Mouse (Mus musculus): ENCODE measurements around the gene Ano6.
"Not testable (repeated sequence)": the region's sequence is repeated elsewhere in the genome, so short reads cannot be mapped to it uniquely, and the experiment has no call there.

Gene Ano6

DNA sequence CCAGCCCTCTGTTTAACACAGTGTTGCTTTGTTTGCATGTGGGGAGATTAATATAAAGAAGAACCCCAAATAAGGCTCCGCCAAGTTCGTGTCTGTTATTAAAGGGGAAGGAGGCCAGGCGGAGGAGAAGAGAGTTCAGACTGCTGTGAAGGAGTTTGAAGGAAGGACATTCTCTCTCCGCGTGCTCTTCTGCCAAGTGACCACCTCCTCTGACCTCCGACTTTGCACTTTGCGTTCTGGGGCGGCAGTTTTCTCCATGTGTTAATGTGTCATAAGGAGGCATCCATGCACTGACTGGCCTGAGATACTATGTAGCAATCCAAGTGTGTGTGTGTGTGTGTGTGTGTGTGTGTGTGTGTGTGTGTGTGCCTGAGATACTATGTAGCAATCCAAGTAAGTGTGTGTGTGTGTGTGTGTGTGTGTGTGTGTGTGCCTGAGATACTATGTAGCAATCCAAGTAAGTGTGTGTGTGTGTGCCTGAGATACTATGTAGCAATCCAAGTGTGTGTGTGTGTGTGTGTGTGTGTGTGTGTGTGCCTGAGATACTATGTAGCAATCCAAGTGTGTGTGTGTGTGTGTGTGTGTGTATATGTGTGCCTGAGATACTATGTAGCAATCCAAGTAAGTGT lies 37.5 kb downstream of the Ano6 start:
- DNase-seq, result not testable (repeated sequence)

DNA sequence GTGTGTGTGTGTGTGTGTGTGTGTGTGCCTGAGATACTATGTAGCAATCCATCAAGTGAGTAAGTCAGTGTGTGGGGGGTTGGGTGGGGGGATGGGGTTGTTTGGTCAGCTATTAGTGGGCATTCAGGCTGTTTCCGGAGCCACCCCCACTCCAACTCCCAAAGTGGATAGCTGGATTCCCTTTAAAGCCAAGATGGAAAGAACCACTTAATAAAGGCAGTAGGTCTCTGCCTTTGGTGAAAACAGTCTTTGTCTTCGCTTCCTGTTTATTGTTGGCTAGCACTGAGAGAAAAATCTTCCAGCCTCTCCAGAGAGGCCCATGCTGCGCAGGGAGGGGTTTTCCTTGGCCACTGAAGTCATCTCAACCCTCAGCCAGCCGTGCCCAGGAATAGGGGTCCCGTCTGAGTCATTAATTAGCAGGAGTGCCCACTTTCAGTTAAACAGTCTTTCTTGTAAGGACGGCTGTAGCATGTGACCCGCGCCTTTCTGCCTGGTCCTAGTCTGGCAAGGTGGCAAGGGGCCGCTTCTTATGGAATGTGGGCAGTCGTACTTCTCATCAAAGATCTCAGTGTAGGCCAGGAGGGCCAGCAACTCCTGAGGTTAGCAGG lies 38.1 kb downstream of the Ano6 start:
- DNase-seq, result no peak

DNA sequence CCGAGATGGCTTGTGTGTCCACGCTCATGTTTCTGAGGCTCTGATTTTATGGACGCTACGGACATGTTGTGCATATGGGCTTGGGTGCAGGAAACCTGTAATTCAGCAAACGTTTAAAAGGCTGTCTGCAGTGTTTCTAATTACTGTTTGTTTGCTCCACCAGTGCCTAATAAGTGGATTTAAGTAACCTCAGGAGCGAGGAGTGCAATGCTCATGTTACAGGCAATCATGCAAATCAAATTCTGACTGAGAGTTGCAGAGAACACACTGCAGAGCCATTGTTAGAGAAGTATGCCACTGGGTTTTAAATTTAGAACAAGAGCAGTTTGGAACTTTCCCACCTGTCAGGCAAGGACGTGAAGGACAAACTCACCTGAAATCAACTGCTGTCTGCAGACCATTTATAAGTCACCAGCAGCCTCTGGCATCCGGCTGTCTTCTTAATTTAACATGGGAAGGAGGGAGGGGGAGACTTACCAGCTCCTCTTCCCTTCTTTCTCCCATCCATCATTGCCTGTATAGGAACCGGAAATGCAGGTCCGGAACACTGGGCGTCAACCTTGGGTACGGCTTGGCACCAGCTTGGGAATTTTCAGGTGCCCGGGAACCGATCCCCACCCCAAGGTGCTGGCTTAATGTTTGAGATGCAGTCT lies 39.0 kb downstream of the Ano6 start:
- no peak for DNase-seq

DNA sequence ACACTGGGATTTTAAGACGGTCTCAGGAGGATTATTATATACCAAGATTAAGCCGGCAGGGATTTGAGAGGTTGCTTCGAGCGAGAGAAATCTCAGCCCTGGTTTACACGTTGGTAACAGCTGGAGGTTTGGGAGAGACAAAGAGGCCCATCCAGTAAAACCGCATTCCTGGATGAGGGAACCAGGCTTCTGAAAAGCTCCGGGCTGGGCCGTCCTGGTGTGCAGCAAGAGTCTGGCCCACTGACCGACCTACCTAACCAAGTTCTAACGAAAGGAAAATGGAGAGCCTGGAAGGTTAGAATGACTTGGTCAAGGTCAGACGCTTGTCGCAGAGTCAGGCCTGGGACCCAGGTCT lies 39.5 kb downstream of the Ano6 start:
- no peak for DNase-seq

DNA sequence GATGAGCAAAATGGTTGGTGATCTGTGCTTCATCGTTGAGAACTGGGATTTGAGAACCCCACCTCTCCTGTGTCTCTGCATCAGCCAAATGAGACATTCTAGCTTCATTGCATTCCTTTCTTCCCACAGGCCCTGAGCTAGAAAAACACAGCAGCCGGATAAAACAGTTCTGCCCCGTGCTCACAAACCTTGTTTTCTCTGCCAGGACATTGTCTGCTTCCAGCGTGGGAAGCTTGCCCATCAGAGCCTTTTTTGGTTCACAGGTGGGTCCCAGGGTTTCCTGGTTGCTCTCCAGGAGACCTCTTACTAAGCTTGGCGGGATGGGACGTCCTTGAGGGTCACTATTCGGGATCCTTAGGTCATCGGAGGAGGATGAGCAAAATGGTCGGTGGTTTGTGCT lies 42.6 kb downstream of the Ano6 start:
- DNase-seq, result no peak

DNA sequence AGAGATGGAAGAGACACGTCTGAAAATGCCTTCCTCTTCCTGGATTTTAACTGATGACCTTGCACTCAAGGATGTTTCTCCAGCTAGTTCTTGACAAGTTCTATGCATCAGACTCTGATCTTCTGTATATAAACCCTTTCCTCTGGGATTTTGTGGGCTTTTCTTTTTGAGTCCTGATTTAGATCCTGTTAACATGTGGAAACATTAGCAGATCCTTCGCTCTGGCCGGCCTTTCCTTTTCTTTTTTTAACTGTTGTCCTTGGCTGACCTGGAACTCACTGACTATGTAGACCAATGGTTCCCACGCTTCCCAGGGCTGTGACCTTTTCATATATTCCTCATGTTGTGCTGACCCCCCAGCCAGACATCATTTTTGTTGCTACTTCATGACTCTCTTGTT lies 45.4 kb downstream of the Ano6 start:
- no peak for DNase-seq

DNA sequence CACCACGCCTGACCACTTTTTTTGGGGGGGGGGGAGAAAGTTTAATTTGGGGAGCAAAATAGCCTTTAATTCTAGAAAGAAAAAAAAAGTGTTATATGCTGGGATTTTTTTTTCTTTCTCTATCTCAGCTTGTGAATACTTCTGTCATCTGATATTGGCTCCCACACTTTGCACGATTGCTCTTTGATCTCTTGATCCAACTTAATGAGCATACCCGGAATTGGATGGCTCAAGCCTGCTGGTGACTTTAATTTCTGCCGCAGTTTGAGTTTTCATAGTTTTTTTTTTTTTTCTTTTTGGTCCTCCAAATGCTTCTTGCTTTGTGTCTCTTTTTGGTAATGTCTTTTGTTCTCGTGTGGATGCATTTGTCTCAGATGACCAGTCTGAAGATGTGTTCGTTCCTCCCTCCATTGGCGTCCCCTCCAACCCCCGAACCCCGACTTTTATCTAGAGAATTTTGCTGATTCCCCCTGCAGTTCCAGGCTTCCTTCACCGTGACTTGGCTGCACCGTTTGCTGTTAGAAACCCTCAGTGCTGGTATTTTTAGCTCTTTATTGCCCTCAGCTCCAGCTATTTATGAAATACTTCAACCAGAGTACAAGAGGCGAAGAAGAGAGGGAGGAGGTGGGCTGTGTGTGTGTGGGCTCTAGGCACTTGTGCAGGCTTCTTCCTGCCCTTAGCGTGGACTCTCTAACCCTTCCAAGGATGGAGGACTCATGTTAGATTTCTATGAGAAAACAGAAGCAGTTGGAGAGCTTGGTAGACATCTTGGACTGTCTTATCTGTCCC lies 46.2 kb downstream of the Ano6 start:
- DNase-seq, result no peak

DNA sequence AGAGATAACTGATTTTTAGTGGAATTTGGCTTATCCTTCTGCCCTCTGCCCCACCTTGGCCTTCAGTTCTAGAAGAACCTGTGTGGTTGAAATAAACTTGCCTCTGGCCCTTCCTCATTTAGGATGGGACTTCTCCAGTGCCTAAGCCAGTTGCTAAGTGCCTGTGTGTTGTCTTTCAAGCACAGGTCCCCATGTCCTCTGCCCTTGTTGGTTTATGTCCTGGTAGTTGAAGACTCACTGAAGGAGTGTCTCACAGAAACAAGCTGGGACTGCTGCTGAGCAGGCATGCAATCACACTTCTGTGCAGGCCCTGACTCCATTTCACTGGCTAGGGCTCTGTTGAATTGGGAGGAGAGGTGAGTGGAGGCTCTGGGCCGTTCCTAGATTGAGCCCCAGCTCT lies 46.9 kb downstream of the Ano6 start:
- no peak for DNase-seq

DNA sequence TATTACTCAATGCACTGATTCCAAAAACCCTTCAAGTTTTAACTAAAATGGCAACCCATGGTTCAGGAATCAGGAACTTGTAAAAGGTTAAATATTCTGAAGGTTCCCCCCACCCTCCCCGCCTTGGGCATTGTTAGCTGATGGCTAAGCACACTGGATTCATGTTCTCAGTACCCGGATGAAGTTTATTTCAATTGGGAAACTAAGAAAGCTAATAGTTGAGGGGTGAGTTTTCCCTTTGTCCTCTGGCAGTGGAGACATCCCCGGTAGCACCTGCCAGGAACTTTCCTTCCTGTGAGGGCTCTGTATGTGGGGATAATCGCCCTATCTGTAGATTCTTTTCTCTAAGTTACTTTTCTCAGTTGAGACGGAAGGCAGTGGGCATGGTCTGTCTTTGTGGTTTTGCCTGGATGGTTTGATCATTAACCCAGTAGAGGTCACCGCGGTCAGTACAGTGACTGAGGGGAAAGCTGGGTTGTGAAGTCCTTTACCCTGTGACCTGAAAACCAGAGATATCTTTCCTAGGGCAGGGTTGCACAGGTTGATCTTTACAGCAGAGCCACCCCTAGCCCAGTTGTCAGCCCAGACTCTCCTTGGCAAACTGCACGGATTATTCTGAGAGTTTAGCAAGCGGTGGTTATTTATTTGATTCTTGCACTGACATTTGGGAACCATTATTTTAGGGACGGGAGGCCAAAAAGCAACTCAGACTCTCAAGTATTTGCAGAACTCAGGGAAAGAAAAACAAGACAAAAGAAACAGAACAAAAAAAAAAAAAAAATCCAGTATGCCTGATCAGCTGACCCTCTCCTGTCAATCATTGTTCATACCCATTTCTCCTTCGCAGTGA lies 47.8 kb downstream of the Ano6 start:
- no peak for DNase-seq

DNA sequence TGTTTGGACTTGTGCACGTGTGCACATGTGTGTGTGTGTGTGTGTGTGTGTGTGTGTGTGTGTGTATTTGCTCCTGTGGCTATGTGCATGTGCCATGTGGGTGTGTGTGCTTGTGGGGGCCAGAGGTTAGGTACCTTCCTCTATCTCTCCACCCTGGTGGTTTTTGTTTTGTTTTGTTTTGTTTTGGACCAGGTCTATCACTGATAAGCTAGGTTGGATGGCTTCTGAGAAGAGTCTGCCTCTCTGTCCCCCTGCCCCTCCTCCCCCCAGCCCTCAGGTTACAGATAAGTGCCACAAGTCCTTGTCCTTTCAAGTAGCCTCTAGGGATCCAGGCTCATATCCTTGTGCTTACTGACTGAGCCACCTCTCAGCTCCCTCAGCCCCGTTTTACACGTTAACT lies 49.1 kb downstream of the Ano6 start:
- DNase-seq, result no peak

DNA sequence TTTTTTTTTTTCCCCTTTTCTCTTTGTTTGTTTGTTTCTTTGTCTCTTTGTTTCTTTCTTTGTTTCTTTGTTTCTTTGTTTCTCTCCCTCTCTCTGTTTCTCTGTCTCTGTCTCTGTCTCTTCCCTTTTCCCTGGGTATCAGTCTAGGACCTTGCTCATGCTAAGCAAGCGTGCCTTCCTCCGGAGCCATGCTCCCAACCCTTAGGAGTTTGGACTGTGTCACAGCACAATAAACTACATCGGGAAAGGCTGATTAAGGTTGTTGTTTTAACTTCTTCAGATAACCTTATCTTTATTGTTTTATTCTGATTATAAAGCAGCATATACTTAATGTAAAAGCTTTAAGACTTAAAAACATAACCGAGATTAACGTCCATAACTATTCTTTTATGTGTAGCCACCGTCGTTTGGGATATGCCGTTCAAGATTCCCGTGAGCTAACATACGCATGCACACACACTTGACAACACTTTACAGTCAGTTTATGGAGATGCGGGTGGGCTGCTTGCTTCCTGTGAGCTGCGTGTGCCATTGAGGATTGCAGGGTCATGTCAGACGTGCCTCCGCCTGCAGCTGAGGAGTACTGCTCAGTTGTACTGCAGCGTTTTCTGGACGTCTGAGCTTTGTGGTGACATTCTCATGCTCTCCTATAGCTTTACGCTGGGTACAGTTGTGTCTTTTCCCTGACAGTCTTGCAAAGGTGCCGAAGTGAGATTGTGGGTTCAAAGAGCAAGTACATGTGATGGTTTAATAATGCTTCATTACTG lies 52.7 kb downstream of the Ano6 start:
- no peak for DNase-seq

DNA sequence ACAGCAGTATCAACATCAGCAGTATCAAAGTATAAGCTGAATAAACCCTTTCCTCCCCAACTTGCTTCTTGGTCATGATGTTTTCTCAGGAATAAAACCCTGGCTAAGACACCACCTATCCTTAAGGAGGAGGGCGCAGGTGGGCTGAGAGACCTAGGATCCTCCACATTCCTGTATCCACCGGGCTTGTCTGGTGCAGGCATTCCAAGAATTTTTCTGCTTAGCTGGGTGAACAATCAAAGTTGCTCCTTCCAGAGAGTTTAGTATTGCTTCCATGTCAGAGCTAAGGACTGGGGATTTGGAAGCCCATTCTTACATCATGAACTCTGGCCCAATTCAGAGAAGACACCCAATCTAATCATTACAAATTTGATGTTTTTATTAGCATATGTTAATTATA lies 53.8 kb downstream of the Ano6 start:
- no peak for DNase-seq

DNA sequence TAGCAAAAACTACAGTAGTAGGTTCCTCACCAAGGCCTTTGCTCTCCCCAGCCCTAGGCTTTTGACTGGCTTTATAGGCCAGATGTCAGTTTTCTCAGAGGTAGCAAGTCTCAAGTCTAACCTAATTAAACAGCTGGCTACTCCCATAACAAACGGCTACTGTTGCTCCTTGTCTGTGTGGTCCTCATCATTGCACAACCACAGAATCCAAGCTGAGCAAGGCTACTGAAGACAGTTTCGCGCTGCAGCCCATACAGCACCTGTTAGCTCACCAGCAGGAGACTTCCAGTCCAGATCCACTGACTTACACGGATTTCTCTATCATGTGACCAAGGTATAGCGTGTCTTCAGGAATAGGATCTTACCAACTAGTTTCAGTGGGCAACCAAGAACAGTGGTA lies 55.5 kb downstream of the Ano6 start:
- no peak for DNase-seq

DNA sequence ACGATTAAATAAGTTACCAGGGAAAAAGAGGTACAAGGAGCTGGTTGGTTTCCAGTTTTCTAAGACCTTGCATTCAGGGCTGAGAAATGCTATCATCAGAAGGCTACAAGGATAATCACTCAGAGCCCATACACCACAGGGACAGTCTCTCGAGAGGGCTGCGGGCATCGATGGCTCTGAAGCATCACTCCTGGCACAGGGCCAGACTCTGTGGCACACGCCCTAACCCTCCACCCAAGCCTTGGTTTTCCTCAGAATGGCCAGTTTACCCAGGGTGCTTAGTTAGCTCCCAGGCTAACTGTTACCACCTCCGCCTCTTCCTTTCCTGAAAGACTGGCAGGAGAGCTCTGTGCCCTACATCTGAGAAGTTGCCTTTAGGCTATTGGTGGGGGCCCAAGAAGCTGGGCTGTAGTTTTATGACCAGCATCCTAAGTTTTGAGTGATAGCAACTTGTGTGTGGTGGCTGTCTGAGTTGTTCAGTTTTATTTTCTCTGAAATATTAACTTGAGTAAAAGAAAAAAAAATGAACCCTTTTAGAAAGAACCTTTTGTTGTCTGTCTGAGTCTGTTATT lies 57.9 kb downstream of the Ano6 start:
- no peak for DNase-seq

DNA sequence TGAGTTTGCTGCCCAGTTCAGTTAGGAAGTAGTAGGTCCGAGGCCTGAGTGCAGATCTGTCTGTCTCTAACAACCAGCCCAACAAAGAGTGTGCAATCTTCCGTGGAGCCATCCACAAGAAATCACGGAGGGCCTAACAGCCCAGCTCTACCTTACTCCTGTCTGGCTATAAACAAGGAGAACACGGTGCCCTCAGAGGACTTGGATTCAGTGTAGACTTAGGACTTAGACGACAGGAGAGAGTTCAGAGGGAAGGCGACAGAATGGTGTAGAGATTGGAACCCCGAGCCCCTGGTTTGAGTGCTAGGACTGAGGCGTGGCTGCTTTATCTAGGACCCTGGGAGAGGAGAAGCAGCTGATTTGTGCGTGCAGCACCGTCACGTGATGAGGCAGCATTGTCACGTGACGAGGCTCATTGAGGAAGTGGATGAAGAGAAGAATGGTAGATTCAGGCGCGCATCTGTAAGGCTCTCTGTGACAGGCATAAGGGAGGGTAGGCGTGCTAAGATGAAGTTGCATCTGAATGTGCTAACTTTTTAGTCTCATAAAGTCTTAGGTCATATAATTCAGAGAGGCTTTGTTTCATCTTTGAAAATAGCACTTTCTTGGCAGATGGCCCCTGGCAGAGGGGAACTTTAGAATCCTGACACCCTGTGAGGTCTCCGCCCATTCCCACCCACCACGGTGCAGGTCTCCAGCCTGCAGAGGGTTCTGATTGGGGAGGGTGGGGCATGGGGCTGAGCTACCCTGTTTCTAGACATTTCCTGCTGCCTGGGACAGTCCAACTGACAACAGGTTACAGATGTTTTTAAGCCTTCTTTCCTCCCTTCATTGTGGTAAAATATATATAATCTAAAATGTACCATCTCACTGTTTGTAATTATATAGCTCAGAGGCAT lies 59.1 kb downstream of the Ano6 start:
- DNase-seq, result no peak

DNA sequence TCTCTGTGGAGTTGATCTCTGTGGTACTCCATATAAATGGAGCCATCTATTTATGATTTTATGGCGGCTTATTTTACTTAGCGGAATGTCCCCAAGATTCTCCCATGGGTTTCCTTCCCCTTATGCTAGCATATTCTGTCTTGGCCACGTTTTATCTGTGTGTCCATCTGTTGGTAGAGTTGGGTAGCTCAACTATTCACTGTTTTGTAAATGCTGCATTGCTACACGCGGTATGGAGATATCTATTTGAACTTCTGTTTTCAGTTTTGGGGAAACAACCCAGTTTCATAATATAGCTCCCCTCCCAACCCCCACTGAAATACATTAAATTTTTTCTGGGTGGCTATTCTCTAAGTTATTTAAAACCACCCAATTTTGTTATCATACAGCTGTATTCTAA lies 59.9 kb downstream of the Ano6 start:
- no peak for DNase-seq

DNA sequence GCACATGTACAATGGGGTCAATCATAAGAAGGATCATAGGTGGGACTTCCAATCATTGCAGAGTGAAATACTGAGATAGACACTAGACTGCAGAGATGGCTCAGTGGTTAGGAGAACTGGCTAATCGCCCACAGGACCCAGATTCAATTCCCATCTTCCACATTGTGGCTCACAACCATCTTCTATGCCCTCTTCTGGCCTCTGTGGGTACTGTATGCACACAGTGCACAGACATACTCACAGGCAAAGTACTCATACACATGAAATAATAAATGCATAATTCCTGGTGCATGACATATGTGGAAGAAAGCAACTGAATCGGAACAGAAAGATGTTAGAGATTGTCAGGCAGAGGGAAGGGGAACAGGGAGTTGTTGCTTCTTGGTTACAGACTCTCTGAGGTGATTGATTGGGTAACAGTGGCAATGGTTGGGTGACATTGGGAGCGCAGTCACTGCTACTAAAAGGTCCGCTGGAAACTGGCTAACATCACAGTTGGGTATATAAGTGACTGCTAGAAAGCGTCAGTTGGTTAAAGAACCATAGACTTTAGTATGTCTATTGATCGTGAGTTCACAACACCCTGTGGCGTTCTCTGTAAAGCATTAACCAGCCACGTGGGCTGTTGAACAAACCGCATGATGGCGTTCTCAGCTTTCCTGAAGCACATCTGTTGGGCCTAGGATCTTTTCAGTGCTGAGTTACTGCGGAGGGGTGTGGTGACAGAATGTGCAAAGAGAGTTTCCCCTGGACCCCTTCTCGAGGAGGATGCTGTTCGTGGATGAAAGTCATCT lies 64.6 kb downstream of the Ano6 start:
- DNase-seq, result no peak

DNA sequence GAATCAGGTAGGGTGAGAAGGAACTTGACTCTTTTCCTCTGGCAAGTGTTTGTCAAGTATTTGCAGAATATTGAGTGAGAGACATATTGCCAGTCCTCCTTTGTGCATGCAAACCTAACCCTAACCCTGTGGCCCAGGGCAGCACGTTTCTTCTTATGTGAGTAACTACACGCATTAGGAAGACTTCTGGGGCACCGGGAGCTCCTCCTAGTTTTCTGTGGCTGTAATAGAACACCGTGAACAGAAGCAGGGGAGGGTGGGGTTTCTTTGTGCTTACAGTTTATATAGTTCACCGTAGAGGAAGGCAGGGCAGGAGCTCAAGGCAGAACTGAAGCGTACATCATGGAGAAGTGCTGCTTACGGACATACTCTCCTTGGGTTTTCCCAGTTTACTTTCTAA lies 65.3 kb downstream of the Ano6 start:
- DNase-seq, result no peak

DNA sequence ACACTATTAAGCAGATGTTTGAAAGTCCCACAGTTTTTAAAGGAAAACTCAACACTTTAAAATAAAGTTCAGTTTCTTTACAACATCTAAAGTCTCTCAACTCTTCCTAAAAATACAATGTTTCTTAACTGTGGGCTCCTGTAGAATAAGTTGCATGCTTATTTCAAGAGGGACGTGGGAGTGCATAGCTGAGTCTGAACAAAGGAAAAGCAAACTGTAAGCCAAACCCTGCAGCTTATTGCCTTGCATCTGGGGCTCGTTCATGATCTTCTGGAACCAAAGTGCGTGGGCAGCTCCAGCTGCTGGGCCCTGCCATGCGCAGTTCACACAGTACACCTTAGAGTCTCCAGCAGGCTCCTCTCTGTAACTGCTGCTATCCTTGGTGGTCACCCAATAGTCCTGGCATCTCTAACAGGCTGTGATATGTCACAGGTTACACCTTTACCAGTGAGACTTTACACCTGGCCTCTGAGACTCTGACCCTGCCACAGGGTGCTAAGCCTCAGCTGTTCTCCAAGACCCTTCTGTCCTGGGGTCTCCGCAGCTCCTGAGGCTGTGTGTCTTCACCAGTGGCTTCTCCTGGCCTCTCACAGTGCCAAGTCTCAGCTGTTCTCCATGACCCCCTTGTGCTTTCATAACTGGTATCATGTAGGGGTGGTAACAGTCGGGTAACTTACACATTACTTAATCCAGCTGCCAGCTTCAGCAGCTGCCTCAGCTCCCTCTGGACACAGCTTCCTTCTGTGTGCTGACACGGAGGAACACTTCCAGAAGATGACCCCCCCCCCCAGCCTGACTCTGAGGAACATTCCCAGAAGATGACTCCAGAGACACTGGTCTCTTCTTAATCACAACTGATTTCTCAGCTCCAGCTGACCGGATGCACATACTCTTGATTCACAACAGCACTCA lies 66.3 kb downstream of the Ano6 start:
- DNase-seq, result no peak
